Mouse (Mus musculus) frontal cortex, adult (tissue): Measurements from ENCODE around the gene Ntsr2.

ENCODE experiments used
- ATAC-seq: cut with Nextera tagmentation; 2 replicates; pipeline ENCODE4 v1.9.2; 2017; ENCODE audit warnings: mild to moderate bottlenecking, moderate library complexity, mixed read lengths; ENCODE audit not compliant: low TSS enrichment

Gene Ntsr2

DNA sequence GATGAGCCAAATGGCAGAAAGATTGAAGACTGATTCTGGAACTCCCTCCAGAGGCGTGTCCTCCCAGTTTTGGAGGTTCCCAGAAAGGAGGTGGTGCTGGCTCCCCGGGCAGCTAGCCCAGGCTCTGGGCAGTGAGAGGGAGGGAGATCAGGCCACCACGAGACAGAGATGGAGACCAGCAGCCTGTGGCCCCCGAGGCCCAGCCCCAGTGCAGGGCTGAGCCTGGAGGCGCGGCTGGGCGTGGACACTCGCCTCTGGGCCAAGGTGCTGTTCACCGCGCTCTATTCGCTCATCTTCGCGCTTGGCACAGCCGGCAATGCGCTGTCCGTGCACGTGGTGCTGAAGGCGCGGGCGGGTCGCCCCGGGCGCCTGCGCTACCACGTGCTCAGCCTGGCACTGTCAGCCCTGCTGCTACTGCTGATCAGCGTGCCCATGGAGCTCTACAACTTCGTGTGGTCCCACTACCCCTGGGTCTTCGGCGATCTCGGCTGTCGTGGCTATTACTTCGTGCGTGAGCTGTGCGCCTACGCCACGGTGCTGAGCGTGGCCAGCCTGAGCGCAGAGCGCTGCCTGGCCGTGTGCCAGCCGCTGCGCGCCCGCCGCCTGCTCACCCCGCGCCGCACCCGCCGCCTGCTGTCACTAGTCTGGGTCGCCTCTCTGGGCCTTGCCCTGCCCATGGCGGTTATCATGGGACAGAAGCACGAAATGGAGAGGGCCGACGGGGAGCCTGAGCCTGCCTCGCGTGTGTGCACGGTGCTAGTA, at the start of gene Ntsr2:
Gene Ntsr2, plus strand, starts transcription at position 51 of the 762 bp plus-strand sequence.
- peak; percentile 69 for ATAC-seq

- peak; percentile 95 for ATAC-seq
These were observed 47.6 kb upstream of the Ntsr2 start for GRCm38 (mm10) chr12:16605624-16606023.

DNA sequence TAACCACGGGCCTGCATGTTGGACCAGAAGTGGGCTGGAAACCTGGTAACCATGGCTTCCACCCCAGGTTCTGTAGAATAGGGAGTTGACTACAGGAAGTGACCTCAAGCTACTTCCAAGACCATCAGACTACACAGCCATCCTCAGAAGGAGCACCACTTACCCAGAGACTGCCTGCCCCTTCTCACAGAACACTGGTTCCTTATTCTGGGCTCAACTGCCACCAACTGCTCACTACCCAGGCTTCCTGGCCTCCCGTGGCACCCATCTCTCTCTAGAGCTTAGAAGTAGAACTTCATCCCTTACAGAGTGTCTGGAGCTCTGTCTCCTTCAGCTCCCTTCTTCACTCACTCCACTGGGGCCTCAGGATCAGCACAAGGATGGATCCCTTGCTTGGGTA, 42.2 kb upstream of the Ntsr2 start, which contains the start of gene Lpin1:
Gene Lpin1, minus strand, starts transcription at position 31 of the 400 bp plus-strand sequence.
- ATAC-seq, result no peak

GRCm38 (mm10) chr12:16614556-16614955, 38.6 kb upstream of the Ntsr2 start:
- ATAC-seq, result no peak

DNA sequence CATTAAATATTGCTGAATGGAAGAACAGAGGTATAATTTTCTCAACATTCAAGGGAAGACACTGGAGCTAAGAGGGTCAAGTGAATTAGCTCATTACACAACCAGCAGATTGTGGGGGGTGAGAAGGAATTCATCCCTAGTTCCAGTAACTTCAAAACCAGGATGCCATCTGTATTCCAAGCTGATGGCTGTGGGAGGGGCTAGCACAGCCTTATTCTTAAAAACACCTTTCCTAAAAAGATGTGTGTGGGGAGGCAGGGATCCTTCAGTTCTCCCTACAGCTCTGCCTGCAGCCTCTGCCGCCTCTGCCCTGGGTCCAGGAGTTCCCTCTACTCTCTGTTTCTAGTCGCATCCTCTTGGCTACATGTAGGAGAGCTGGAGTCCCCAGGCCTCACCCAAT, 37.4 kb upstream of the Ntsr2 start:
- peak; percentile 58 for ATAC-seq

- peak; percentile 48 for ATAC-seq
These were observed 34.5 kb upstream of the Ntsr2 start for GRCm38 (mm10) chr12:16618512-16619274.

- no peak for ATAC-seq
These were observed 33.7 kb upstream of the Ntsr2 start for GRCm38 (mm10) chr12:16619453-16619852.

DNA sequence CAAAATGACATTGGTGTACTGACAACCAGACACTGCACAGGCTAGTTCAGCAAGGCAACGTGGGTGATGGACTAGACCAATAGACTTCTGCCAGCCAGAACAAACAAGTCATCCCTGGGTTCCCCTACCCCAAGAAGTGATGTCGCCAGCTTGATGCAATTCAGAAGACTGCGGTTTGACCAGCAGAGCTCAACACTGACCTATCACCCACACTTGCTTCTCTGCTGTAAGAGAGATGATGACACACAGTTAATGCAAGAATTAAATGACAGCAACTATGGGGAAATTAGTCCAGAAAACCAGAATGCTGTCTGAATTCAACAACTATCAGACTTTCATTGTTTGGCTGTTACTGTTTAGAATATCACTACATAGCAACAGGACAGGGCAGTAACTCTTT, 33.0 kb upstream of the Ntsr2 start:
- ATAC-seq, result no peak

DNA sequence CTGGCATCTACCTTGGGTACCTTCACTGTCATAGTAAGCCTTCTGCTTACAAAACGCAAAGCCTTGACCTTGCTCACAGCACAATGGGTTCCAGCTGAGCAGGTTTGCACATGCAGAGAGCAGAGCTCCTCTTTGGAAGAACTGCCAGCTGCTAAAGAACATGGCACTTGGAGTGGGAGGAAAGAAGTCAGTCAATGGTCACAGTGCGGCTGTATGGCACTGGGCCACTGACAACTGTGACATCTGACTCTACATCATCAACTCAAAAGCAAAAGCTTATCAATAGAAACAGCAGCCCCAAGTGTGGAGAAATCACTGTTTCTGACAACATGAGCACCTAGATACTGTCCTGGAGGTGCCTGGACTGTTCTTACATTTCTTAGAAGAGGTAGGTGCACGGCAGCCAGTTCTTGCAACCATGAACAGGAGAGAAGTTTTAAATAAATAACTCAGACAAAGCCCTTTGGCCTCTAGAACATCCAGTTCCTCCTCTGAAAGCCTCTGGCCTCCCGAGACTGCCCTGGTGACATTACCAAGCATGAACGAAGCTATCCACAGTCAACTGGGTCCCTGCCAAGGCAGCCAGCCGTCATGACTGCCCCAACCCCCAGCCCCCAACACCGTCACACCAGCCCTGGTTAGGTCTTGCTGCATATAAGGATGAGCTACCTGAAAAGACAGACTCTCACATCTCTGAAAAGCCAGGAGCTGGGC, 22.9 kb upstream of the Ntsr2 start:
- no peak for ATAC-seq

DNA sequence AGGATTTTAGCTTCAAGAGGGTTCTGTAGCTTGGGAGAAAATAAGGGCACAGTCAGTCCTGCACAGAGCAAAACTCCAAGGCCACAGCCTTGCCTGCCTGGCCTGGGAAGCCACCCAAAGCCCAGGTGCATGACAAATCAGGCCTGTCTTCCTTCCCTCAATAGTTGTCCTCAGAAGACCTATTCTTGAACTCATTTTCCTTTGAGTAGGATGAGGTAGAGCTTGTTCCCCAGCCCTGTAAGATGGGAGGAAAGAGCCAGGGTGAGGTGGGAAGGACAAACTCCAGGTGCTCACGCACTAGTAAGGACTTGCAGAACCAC, 22.4 kb upstream of the Ntsr2 start:
- ATAC-seq, result no peak

DNA sequence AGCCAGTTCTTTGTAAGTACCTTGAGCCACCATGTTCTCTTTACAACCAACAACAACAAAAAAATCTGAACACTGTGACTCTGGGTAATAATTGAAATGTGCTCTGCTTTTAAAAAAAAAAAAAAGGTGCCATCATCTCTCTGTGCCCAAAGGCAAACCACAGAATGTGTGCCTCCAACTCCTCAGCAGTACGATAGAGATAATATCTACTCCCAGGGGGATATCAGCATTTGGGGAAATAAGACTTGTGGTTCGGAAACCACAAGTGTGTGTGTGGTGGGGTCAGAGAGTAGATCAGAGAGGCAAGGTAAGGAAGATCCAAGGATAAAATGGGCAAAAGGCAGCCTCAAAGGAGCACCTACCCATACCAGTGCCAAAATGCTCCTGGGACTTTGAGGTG, 21.8 kb upstream of the Ntsr2 start:
- no peak for ATAC-seq

GRCm38 (mm10) chr12:16633235-16633634, 19.9 kb upstream of the Ntsr2 start:
- ATAC-seq, result no peak

GRCm38 (mm10) chr12:16634075-16634813, 18.9 kb upstream of the Ntsr2 start:
- peak; percentile 73; the same call in 1 of the 2 replicates for ATAC-seq

DNA sequence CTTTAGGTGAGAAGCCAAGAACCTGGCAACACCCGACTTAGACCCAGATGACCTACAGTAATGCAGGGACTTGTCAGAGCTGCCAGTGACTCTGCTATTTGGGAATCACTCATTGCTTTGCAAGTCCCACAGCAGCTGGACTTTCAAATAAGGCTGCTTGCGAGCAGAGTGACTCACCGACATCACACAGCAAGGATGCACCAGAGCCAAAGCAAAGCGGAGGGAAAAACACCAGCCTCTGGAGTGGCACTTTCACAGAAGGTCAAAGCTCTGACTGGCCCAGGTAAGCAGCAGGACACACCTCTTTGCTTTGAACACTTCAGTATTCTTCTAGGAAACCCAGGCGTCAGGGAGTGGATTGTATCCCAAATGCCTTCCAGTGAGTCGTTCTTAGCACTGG, 17.4 kb upstream of the Ntsr2 start:
- ATAC-seq, result peak; percentile 45; the same call in 1 of the 2 replicates

- ATAC-seq, result no peak
These were observed 14.0 kb upstream of the Ntsr2 start for GRCm38 (mm10) chr12:16639078-16639771.

DNA sequence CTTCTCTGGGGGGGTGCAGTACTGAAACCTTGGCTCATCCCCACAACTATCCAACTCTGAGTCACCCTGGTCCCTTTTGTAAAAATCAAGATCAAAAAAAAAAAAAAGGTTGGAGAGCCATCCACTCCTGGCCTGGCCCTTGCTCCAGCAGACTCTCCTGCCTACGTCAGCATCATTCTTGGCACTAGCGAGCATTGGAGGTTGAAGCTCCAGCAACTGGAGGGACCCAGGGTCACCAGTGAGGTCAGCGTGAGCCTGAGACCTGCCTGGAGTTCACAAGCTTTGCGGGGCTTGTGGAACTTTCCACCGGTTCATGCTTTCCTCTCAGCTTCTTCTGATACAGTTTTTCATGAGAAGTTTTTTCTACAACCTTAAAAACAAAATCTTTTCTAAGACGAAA, 13.1 kb upstream of the Ntsr2 start:
- no peak for ATAC-seq

GRCm38 (mm10) chr12:16642000-16642399, 11.2 kb upstream of the Ntsr2 start:
- ATAC-seq, result no peak

- peak; percentile 62 for ATAC-seq
These were observed 9.5 kb upstream of the Ntsr2 start for GRCm38 (mm10) chr12:16643508-16644345.

DNA sequence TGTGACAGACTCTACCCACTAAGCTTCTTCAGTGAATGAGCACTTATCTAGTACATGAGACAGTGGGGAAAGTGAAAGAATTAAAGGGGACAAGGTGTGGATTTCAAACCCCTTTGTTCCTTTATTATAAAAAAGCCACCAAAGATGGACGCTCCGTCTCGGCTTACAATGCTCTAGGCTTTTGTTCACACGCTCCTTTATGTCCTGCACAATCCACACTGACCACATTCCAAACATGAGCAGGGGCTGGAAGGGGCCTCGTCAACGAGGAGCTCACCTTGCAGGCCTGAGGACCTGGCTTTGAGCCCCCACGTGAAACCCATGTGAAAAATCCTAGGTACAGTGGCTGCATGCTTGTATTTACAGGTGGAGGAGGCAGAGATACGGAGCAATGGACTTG, 8.5 kb upstream of the Ntsr2 start:
- ATAC-seq, result no peak

DNA sequence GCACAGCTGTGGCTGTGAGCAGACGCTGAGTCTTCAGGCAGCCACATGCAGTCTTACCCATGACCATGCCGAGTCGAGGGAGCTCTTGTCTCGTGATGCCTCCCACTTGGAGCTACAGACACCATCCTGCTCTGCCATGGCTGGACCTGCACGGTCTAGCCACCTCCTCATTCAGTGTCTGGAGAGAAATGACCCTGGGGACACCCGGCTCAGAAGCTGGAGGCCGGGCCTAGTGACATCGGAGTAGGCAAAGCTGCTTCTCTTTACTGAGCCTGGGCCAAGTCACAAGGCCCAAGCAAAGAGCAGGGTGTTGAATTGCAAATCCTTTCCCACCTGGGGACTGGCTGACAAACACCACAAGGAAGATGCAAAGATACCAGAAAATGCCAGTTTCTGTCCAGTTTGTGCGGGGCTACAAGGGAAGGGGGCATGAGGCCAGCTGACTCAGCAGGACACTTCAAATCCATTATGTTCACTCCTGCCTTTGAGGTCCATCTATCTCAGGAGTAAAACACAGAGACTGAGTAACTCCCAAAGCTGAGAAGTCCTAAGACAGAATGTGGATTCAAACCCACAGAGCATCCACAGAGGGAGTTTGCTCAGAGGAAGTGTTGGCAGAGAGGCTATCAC, 6.3 kb upstream of the Ntsr2 start:
- ATAC-seq, result no peak
